Mouse (Mus musculus): Measurements from ENCODE around the gene Cdkn2d. TPM values are rescaled to one million over a fixed set of nuclear protein-coding genes. Genes with fewer than 3 reads are reported as not detected.

The Cdkn2d gene
- polyA plus RNA-seq (2015; fragmentation: Nextera tagmentation; extraction: Ambion mirVana), result 80.4 and 101 TPM in 2 replicates

DNA sequence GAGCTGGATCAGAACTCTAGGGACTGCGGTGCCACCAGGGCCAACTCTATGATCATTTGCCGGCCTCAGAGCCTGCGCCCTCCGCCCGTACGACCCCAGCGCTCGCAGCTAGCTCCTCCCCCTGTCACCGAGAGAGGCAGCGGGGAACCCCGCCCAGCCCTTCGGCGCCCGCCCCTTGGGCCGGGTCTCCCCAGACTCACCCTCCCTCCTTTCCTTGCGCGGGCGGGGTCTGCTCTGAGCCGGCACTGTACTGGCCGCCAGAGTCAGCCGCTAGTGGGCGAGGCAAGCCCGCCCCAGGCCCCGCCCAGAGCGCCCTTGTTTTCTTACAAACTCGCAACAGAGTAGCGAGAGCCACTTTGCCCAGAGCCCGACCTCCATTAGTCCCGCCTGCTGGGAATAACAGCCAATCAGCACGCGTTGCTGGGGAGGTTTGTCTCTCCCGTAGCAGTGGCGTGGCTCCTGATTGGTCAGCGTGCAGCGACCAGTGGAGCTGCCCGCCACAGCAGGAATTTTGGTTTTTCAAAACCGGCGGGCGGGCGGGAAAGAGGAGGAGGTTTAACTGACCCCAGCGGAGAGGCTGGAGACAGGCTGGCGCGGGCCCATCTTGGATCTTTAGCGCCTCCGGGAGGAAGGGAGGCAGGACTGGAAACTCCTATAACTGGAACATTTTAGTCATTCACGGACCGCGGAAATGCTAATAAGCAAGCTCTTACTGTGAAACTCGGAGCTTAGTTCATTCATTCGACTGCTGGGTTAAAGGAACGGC is at the start of gene Cdkn2d:
TSS of gene Cdkn2d (minus strand) at position 386 of the 766 bp plus-strand sequence.
- under 1% methylated on average over 51 of the region's 51 CpGs for WGBS
- H3K9me3 ChIP-seq, result no peaks in the 10 kb centered on the region
- H3K4me1 ChIP-seq, result peaks cover 42% of the 10 kb centered on the region
- peak; percentile 92 for ATAC-seq (ENCODE audit: extremely low read depth, insufficient number of reproducible peaks, low FRiP score, low TSS enrichment)
- H3K4me2 ChIP-seq, result peak within 1 kb of the TSS; percentile 84
- H3K36me3 ChIP-seq, result peaks cover 5% of the 10 kb centered on the region; the same call in 1 of the 2 replicates
- peak within 1 kb of the TSS; percentile 90 for H3K27ac ChIP-seq (replicated peaks)
- H3K9ac ChIP-seq, result peak within 1 kb of the TSS; percentile 92
- H3K27me3 ChIP-seq (replicated peaks), result no peaks in the 10 kb centered on the region
- peak within 1 kb of the TSS; percentile 90 for H3K4me3 ChIP-seq

DNA sequence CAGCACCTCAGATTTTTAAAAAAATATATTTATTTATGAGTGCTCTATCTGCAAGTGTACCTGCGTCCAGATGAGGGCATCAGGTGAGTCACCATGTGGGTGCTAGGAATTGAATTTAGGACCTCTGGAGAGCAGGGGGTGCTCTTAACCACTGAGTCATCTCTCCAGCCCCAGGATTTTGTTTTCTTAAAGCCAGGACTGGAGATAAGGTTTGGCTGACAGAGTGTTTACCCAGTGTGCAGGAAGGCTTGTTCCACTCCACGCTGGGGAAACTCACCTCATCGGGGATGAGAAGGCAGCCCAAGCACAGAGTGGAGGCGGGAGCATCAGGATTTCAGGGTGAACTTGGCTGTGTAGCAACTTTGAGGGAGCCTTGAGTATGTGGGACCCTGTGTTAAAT is 49.2 kb upstream of the Cdkn2d start:
- Histone ChIP-seq H3K9me3 (no peaks in the 10 kb centered on the region), H3K27me3 (replicated peaks) (no peaks in the 10 kb centered on the region), H3K4me1 (peaks cover 28% of the 10 kb centered on the region), H3K36me3 (peaks cover 70% of the 10 kb centered on the region), H3K4me3 (no peak overlapping the region), H3K27ac (replicated peaks) (no peak overlapping the region), H3K4me2 (no peak overlapping the region), H3K9ac (no peak overlapping the region)
- no peak for ATAC-seq (ENCODE audit: extremely low read depth, insufficient number of reproducible peaks, low FRiP score, low TSS enrichment)
- 51% methylated on average over 4 of the region's 4 CpGs for WGBS

DNA sequence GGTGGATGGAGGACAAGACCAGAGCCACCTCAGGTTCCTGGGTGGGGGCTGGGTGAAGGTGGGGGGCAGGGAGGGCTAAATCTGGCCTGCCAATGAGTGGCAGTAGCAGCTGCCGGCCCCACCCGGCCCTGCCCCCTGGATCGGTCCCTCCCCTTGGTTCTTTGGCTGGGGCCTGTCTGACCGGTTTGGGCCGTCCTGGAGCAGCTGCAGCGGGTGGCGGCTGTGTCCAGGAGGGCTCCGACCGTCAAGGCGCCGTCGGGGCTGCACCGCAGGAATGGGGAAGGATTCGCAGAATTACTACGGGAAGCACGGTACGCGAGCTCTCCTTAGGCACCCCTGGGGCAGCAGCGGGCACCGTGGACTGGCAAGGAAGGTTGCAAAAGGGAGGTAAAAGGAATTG is 46.4 kb upstream of the Cdkn2d start:
- WGBS, result 9% methylated on average over 20 of the region's 20 CpGs
- Histone ChIP-seq H3K9me3 (no peaks in the 10 kb centered on the region), H3K4me2 (peak overlapping the region; percentile 73), H3K4me3 (peak overlapping the region; percentile 49), H3K4me1 (peaks cover 44% of the 10 kb centered on the region), H3K36me3 (peaks cover 49% of the 10 kb centered on the region), H3K27me3 (replicated peaks) (no peaks in the 10 kb centered on the region), H3K27ac (replicated peaks) (no peak overlapping the region), H3K9ac (peak overlapping the region; percentile 78)
- no peak for ATAC-seq (ENCODE audit: extremely low read depth, insufficient number of reproducible peaks, low FRiP score, low TSS enrichment)

DNA sequence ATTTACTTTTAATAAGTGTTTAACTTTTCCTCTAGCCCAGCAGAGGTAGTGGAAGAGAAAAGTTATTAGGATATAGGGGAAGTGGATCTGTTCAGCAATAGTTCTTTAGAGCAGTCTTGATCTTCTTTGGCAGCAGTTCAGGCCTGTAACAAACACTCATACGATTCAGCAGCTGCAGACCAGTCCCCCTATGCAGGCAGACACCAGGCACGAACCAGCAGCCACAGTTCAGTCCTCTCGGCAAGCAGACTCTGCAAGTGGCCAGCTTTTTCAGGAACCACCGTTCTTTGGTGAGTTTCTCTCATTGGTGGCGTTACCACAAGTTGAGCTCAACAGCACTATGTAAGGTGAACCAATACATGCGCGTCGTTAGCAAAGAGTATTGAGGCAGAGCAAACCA is 45.3 kb upstream of the Cdkn2d start:
- no peak for ATAC-seq (ENCODE audit: extremely low read depth, insufficient number of reproducible peaks, low FRiP score, low TSS enrichment)
- H3K4me2 ChIP-seq, result no peak overlapping the region
- peaks cover 38% of the 10 kb centered on the region for H3K36me3 ChIP-seq
- no peak overlapping the region for H3K27ac ChIP-seq (replicated peaks)
- no peaks in the 10 kb centered on the region for H3K27me3 ChIP-seq (replicated peaks)
- no peak overlapping the region for H3K4me3 ChIP-seq
- no peak overlapping the region for H3K9ac ChIP-seq
- H3K9me3 ChIP-seq, result no peaks in the 10 kb centered on the region
- WGBS, result 82% methylated on average over 8 of the region's 8 CpGs
- peaks cover 55% of the 10 kb centered on the region for H3K4me1 ChIP-seq

DNA sequence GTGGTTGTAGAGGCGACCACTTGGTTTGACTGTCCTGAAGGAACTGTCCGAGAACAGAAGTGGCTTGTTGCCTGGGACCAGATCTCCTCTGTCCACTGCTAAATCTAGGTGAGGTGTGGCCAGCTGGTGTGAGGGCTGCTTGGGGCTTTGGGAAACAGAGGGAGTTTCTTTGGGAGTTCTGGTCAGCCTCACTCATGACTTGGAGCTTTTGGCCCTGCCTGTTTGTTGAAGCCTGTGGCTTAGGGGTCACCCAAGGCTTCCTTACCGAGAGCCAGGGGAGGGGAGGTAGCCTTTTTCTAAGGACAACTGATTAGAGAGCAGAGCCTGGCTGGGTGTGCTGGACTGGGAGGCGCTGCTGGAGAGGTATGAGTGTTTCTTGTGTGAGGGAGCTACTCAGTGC is 44.2 kb upstream of the Cdkn2d start:
- Histone ChIP-seq H3K4me3 (no peak overlapping the region), H3K27me3 (replicated peaks) (no peaks in the 10 kb centered on the region), H3K4me1 (peaks cover 57% of the 10 kb centered on the region), H3K36me3 (peaks cover 28% of the 10 kb centered on the region; the same call in 1 of the 2 replicates), H3K27ac (replicated peaks) (peak overlapping the region; percentile 32; the same call in 1 of the 2 replicates), H3K9ac (peak overlapping the region; percentile 65), H3K4me2 (no peak overlapping the region), H3K9me3 (no peaks in the 10 kb centered on the region)
- ATAC-seq (ENCODE audit: extremely low read depth, insufficient number of reproducible peaks, low FRiP score, low TSS enrichment), result no peak
- WGBS, result 47% methylated on average over 4 of the region's 4 CpGs

DNA sequence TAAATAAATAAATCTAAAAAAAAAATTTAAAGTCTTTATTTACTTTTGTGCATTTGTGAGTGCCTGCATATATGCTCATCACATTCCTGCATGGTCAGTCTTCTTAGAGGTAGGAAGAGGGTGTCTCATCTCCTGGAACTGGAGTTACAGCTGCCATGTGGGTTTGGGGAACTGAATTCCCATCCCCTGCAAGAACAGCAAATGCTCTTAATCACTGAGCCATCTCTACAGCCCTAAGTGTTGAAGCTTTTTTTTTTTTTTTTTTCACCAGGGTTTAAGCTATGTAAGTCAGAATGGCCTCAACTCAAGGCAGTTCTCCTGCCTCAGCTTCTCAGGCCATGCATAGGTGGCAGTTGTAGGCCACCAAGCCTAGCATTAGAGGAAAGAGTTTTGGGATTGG is 43.5 kb upstream of the Cdkn2d start:
- Histone ChIP-seq H3K9ac (no peak overlapping the region), H3K4me1 (peaks cover 60% of the 10 kb centered on the region), H3K27me3 (replicated peaks) (no peaks in the 10 kb centered on the region), H3K9me3 (no peaks in the 10 kb centered on the region), H3K36me3 (peaks cover 22% of the 10 kb centered on the region; the same call in 1 of the 2 replicates), H3K4me3 (no peak overlapping the region), H3K4me2 (no peak overlapping the region), H3K27ac (replicated peaks) (no peak overlapping the region)
- no peak for ATAC-seq (ENCODE audit: extremely low read depth, insufficient number of reproducible peaks, low FRiP score, low TSS enrichment)

DNA sequence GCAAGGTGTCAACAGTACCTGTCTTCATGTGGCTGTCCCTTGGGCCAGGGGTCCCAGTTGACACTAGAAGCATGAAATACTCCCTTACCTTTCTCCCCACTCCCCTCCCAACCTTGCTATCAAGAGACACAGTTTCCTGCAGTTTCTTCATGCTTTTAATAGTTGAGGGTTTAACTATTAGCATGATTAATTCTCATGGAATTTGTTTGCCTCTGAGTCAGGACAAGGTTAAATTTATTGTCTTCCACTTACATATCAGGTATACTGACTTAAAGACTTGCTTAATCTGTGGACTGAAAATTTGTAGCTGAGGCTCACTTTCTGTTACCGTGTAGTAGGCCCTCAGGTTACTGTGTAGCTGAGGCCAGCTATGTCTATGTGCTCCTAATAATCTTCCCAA is 42.3 kb upstream of the Cdkn2d start:
- H3K4me1 ChIP-seq, result peaks cover 69% of the 10 kb centered on the region
- no peaks in the 10 kb centered on the region for H3K27me3 ChIP-seq (replicated peaks)
- ATAC-seq (ENCODE audit: extremely low read depth, insufficient number of reproducible peaks, low FRiP score, low TSS enrichment), result no peak
- no peaks in the 10 kb centered on the region for H3K9me3 ChIP-seq
- no peak overlapping the region for H3K4me3 ChIP-seq
- no peak overlapping the region for H3K4me2 ChIP-seq
- H3K27ac ChIP-seq (replicated peaks), result no peak overlapping the region
- no peak overlapping the region for H3K9ac ChIP-seq
- H3K36me3 ChIP-seq, result peaks cover 13% of the 10 kb centered on the region; the same call in 1 of the 2 replicates
- WGBS, result 89% methylated on average over 1 of the region's 1 CpGs

DNA sequence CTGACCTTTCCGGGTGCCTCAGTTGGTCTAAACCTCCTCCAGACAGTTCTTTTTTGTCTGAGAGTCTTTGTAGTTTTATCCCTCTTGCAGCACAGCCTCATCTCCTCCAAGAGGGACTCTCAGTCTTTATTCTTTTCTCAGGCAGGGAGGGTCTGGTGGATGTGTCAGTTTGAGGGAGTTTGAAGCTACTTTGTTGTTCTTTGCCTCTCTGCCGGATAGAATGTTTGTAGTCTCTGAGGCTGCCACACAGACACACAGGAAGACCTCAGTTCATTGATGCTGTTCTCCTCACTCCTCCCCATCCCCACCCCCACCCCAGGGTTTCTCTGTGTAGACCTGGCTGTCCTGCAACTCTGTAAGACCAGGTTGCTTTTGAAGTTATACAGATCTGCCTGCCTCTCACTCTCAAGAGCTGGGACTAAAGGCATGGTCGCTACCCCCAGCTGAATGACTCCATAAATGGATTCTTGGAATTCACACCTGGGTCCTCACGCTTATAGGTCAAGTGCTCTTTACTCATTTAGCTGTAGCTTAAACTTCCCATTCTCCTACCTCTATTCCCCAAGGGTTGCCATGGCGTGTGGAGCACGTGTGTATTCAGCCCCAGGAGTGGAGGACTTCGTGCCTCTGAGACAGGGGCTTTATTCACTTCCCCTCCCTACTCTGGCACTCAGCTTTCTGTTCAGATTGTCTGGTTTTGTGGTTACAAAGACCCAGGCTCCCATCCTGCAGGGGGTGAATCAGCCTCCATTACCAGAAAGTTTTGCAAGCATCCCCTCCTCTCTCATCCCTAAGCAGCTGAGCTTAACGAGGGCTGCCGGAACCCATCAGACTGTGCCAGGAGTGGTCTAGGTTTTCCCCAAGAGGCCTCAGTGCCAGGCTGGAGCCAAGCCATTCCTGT is 41.2 kb upstream of the Cdkn2d start:
- 36% methylated on average over 9 of the region's 9 CpGs for WGBS
- H3K27me3 ChIP-seq (replicated peaks), result no peaks in the 10 kb centered on the region
- no peak overlapping the region; the same call in 1 of the 2 replicates for H3K4me2 ChIP-seq
- H3K9ac ChIP-seq, result peak overlapping the region; percentile 41
- H3K4me3 ChIP-seq, result no peak overlapping the region
- H3K9me3 ChIP-seq, result no peaks in the 10 kb centered on the region
- peaks cover 69% of the 10 kb centered on the region for H3K4me1 ChIP-seq
- no peak for ATAC-seq (ENCODE audit: extremely low read depth, insufficient number of reproducible peaks, low FRiP score, low TSS enrichment)
- peak overlapping the region; percentile 67 for H3K27ac ChIP-seq (replicated peaks)
- peaks cover 9% of the 10 kb centered on the region; the same call in 1 of the 2 replicates for H3K36me3 ChIP-seq

DNA sequence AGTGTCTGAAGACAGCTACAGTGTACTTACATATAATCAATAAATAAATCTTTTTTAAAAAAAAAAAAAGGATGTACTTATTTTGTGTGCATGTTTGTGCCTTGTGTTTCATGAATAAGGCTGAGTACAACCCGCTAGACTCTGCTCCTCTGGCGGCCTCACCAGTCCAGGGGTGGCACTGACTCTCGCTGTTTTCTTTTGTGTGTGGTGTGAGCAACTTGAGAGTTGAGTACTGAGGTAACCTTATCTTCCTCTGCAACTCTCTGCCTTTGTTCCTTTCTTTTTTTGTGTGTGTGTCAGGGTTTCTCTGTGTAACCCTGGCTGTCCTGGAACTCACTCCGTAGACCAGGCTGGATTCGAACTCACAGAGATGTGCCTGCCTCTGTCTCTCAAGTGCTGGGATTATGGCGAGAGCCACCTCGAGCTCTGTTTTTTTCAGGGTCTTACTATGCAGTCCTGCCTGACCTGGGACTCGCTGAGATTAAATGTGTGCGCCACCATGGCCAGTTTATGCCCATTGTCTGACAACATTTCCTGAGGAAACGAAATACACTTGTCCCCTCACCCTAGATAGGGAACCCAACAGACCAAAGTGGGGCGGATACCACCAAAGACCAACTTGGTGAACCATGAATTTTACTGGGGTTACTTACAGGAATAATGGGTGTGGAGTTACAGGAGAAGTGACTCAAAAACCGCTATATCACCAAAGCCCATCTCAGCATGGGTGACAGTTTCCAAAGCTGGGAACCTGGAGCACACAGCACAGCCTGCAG is 40.3 kb upstream of the Cdkn2d start:
- no peaks in the 10 kb centered on the region for H3K9me3 ChIP-seq
- peak overlapping the region; percentile 41 for H3K9ac ChIP-seq
- 73% methylated on average over 12 of the region's 12 CpGs for WGBS
- H3K4me3 ChIP-seq, result no peak overlapping the region
- H3K4me1 ChIP-seq, result peaks cover 68% of the 10 kb centered on the region
- no peaks in the 10 kb centered on the region for H3K27me3 ChIP-seq (replicated peaks)
- ATAC-seq (ENCODE audit: extremely low read depth, insufficient number of reproducible peaks, low FRiP score, low TSS enrichment), result no peak
- H3K36me3 ChIP-seq, result peaks cover 8% of the 10 kb centered on the region
- peak overlapping the region; percentile 67 for H3K27ac ChIP-seq (replicated peaks)
- no peak overlapping the region for H3K4me2 ChIP-seq

DNA sequence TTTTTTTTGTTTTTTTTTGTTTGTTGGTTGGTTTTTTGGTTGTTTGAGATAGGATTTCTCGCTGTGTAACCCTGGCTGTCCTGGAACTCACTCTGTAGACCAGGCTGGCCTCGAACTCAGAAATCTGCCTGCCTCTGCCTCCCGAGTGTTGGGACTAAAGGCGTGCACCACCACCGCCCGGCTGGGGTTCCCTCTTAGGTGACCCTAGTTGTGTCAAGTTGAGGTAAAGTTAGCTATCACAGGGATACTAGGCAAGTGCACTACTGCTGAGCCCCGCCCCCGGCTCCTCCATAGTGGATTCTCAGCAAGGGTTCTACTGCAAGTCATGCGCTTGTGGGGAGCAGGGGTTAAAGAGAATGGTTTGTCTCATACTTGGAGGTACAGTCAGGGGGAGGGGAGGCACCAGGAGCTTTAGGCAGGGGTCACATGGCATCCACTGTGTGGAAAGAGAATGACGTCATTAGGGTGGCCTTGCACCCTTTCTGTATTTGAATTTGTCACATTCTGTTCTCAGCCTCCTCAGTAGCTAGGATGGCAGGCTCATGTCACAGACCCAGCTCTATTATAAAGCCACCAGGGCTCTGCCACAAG is 38.6 kb upstream of the Cdkn2d start:
- WGBS, result 82% methylated on average over 10 of the region's 10 CpGs
- peaks cover 59% of the 10 kb centered on the region for H3K4me1 ChIP-seq
- H3K27me3 ChIP-seq (replicated peaks), result no peaks in the 10 kb centered on the region

More for the DNA sequence above, 38.6 kb upstream of the Cdkn2d start:
- no peaks in the 10 kb centered on the region for H3K9me3 ChIP-seq
- peak overlapping the region; percentile 41; the same call in 1 of the 2 replicates for H3K9ac ChIP-seq
- peak overlapping the region; percentile 62 for H3K27ac ChIP-seq (replicated peaks)
- peak overlapping the region; percentile 5; the same call in 1 of the 2 replicates for H3K4me2 ChIP-seq
- no peak for ATAC-seq (ENCODE audit: extremely low read depth, insufficient number of reproducible peaks, low FRiP score, low TSS enrichment)
- peaks cover 16% of the 10 kb centered on the region for H3K36me3 ChIP-seq
- H3K4me3 ChIP-seq, result no peak overlapping the region
